Mouse (Mus musculus) testis, postnatal 14 days (tissue): ENCODE results near the gene Dad1.
A peak's percentile ranks its signal among the peaks of the same experiment; 100 is the strongest.

ENCODE experiments used
- DNase-seq: peaks from one replicate; pipeline ENCODE4 v3.0.0; 2021; ENCODE audit warnings: low spot score

Gene Dad1

DNA sequence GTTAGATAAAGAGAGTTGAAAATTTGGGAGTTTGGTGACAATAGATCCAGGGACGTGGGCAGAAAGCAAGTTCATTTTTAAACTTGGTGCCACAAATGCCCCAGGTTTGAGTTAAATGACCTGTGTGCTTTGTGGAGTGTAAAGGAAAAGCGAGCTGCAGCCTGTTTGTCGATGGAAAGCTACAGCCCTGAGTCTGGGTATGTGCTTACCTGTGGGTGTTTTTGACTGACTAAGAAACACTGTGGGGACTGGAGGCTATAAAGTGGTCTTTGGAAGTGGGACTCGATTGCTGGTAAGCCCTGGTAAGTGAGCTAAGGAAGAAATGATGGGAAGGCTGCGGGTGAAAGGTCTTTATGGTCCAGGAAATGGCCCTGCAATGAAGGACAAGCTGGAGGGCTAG, 47.6 kb downstream of the Dad1 start:
- DNase-seq = no peak

GRCm38 (mm10) chr14:54205904-54206303, 48.0 kb downstream of the Dad1 start:
- DNase-seq = no peak

DNA sequence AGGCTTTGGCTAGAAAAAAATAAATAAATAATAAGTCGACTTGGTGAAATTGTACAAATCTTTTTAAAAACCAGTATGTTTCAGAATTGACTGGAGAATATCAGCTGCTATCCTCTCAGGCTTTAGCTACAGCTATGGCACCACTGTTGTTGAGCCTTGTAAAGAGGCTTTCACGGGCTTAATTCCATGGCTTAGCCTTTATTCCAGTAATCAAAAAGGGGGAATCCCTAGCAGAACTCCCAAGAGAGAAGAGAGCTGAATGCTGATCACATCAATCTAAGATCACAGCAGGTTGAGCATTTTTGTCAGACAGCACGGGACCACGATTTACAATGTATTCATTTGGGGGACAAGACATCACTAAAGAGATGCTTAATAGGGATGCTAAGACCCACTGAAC, 49.1 kb downstream of the Dad1 start:
- no peak for DNase-seq

DNA sequence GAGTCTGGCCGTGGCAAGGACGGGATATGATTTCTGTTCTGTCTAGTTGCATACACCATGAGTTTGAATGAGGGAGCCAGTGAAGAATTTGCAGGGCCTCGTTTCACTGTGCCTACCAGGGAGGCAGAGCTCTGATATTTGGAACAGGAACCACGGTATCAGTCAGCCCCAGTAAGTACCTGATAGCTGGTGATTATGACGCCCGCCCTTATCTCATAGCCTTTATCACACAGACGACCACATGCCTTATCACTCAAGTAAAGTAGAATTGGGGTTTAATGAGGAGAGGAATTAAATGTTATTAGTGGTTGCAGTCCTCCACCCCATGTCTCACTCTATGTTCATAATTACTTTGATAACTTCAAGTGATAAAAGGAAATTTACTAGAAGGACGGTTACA, 49.6 kb downstream of the Dad1 start:
- DNase-seq = no peak

DNA sequence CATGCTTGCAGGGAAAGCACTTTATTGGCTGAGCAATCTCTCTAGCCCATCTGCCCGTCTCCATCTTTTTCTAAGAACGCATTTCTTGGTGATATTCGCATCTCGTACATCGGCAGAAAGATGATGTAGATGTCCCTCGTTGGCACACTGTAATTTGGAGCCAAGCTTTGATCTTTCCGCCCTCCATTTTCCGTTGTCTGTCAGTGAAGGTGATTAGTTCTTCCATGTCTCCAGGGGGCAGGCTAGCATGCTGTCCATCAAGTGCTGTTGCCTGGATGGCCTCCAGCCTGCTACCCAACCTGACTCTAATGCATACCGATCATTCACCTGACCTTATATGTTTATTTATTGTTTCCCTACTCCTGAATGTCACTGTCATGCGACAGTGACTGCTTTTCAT, 50.1 kb downstream of the Dad1 start:
- no peak for DNase-seq

- DNase-seq = no peak
Measured at GRCm38 (mm10) chr14:54203207-54203606, 50.7 kb downstream of the Dad1 start.

DNA sequence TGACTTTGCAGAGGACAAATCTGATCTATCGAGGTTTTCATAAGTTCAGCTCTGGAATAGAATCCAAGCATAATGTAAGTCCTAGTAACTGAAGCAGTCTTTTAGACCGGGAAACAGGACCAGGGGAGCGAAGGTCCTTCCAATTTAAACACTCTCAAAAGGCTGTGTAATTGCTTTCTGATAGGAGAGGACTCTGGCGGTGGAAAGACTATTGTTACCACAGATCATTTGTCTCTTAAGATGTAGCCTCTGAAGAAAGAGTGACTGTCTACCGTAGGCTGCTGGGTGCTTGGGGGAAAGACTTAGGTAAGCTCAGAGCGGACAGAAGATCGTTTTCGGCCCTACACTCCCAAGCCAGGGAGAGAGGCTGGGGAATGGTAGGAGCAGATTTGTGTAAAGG, 53.5 kb downstream of the Dad1 start:
- DNase-seq = no peak

GRCm38 (mm10) chr14:54199662-54200061, 54.2 kb downstream of the Dad1 start:
- no peak for DNase-seq

DNA sequence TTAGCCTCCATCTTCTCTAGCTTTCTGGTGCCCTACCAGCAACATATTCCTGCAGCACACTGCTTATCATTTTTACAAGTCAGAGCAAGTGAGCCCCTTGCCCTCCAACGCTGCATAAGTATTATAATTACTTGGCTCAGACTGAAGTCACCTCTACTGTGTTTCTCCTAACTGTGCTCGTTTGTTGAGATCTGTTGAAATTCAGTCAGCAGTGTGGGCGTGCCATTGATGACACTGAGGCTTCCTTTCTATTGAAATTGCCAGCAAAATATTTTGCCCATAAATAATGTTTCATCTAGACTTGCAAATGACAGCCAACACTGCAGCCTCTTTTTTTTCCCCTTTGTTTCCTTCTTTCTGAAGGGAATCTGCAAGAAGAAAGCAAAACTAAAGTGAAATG, 56.2 kb downstream of the Dad1 start:
- DNase-seq = no peak

DNA sequence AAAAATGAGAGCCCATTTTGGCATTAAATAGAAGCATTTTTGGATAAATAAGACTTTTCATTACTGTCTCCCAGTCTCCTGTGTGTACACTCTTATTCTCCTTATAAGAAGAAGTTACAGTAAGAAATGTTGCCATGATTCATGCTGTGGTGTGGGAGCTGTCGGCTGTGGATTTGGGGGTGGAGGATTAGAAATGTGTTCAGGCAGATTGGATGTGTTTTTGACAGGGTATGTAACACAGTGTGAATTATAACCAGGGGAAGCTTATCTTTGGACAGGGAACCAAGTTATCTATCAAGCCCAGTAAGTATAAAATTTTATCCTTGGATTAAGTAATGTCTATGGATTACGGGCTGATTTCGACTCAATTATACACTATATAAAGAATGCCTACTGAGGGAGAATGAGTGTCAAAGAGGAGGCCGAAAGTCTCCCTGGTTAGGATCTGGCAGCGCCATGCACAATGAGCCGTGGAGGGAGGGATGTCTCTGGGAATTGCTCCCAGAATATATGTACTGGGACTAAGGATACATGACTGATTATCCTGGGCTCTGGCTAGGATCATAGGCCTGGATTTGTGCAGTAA, 58.0 kb downstream of the Dad1 start:
- DNase-seq = no peak

DNA sequence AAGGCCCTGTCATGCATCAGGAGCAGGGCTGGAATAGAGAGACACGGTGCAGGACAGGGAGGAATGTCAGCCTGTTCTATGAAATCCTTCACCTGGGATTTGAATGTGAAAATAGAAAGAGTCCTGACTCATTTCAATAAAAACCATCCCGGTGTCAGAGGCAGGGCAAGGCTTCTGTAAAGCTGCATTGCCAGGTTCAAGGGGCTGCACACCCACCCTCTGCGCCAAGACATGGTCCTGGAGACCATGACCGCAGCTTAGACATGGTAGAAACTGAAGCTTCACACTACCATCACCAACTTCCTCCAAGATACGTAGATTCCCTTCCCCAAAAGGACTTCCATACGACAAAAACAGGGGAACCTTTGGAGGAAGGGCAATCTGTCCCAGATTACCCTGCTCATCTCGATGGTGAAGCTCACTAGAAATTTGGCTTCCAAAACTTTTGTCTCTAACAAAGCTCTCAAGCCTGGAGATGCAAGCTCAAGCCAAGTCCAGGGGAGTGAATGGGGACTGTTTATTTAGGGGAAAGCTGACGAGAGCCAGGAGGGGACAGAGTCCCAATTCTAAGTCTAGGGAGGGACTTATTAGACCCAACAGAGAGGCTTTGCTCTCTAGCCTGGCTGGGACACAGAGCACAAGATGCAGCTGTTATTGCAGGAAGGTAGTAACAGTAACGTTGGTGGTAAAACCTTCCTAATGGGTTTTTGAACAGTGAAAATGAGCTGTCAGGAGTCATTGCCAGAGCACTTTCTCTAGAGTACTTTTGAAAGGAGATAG, 60.4 kb downstream of the Dad1 start:
- DNase-seq = no peak

GRCm38 (mm10) chr14:54192462-54192847, 61.4 kb downstream of the Dad1 start:
- DNase-seq = no peak

GRCm38 (mm10) chr14:54191594-54192461, 62.1 kb downstream of the Dad1 start:
- peak; percentile 45 for DNase-seq

DNA sequence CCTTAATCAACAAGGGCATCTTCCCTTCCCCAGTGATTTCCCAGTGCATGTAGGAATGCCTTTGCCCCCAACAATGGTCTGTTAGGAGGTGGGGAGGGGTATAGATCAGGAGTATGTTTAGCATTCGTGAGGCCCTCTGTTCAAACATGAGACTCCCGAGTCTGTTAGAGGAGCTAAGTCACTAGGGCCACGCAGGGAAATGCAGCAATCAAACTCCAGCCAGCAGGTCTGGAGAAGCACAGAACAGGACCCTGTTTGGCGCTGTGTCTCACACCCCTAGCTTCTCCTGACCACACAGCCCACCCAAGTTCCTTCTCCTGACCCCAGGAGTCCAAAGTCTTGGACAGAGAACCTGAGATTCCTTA, 62.9 kb downstream of the Dad1 start:
- no peak for DNase-seq

- DNase-seq = no peak
Measured at GRCm38 (mm10) chr14:54190305-54191025, 63.4 kb downstream of the Dad1 start.

- no peak for DNase-seq
Measured at GRCm38 (mm10) chr14:54189255-54189654, 64.6 kb downstream of the Dad1 start.

DNA sequence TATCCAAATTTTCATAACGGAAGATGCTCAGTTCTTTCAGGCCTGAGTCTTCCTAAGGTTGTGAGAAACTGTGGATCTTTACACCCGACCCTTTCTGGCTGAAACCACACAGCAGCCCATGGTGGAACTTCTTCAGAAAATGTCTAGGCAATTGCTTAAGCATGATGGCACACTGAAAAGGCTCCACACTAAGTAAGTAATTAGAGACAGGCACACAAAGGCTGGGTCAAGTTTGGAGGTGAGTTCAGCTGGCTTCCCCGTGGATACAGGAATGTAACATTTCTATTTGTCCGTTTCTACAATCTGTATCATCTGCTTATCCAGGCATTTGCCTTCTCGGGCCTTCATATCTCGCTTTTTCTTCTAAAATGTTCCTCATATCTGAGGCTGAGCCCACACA, 66.7 kb downstream of the Dad1 start:
- no peak for DNase-seq
